Mouse (Mus musculus): ENCODE measurements around the gene Eif4h. TPM values are rescaled to one million over a fixed set of nuclear protein-coding genes. Genes with fewer than 3 reads are reported as not detected.

Gene Eif4h
- polyA plus RNA-seq, 1 experiment from 2014 or later: 502 TPM

Other genes with a start within 250 kb of the Eif4h start
- gene Gtf2ird1, start 182.8 kb downstream of the Eif4h start, polyA plus RNA-seq (2016; fragmentation: Nextera tagmentation; extraction: Ambion mirVana): 84.8 and 91.6 TPM in 2 replicates
- gene Clip2, start 87.1 kb downstream of the Eif4h start, polyA plus RNA-seq (2016; fragmentation: Nextera tagmentation; extraction: Ambion mirVana): 6.0 and 8.1 TPM in 2 replicates
- 0.09 and 0.12 TPM in 2 replicates for gene Syna, start 79.3 kb downstream of the Eif4h start, polyA plus RNA-seq (2016; fragmentation: Nextera tagmentation; extraction: Ambion mirVana)
- 366 and 403 TPM in 2 replicates for gene Rfc2, start 58.1 kb downstream of the Eif4h start, polyA plus RNA-seq (2016; fragmentation: Nextera tagmentation; extraction: Ambion mirVana)
- gene Lat2, start 24.5 kb downstream of the Eif4h start, polyA plus RNA-seq (2016; fragmentation: Nextera tagmentation; extraction: Ambion mirVana): 4.3 and 4.7 TPM in 2 replicates
- gene Limk1, start 49.1 kb upstream of the Eif4h start, polyA plus RNA-seq (2016; fragmentation: Nextera tagmentation; extraction: Ambion mirVana): 8.6 and 16.3 TPM in 2 replicates
- gene Eln, start 107.8 kb upstream of the Eif4h start, polyA plus RNA-seq (2016; fragmentation: Nextera tagmentation; extraction: Ambion mirVana): 1.2 and 2.3 TPM in 2 replicates